Mouse (Mus musculus) midbrain, embryonic 13.5 days (tissue): ENCODE measurements around the gene Prickle2. TPM values are rescaled to one million over a fixed set of nuclear protein-coding genes. Genes with fewer than 3 reads are reported as not detected.

Experiments used
- ATAC-seq: fragments of 200-750 bp; cut with Nextera tagmentation; 2 replicates; pipeline ENCODE4 v1.8.0; 2017; ENCODE audit warnings: mild to moderate bottlenecking, moderate TSS enrichment, moderate library complexity
- H3K27ac ChIP-seq: fragments of 300-500 bp; sonication (generic); 2 replicates; pipeline ENCODE4 v1.5.1; 2015; ENCODE audit warnings: inconsistent platforms, mild to moderate bottlenecking, moderate library complexity
- H3K27me3 ChIP-seq: fragments of 300-500 bp; sonication (generic); 2 replicates; pipeline ENCODE4 v1.6.1; 2015; ENCODE audit warnings: mild to moderate bottlenecking, inconsistent platforms
- H3K36me3 ChIP-seq: fragments of 300-500 bp; sonication (generic); 2 replicates; pipeline ENCODE4 v1.6.1; 2015; ENCODE audit warnings: mild to moderate bottlenecking, inconsistent platforms
- H3K4me1 ChIP-seq: fragments of 300-500 bp; sonication (generic); replicated peaks from 2 replicates; pipeline ENCODE4 v1.6.1; 2015; ENCODE audit warnings: inconsistent platforms
- H3K4me2 ChIP-seq: fragments of 300-500 bp; sonication (generic); replicated peaks from 2 replicates; pipeline ENCODE4 v1.6.1; 2015; ENCODE audit warnings: moderate library complexity, mild to moderate bottlenecking, inconsistent platforms
- H3K4me3 ChIP-seq: fragments of 300-500 bp; sonication (generic); replicated peaks from 2 replicates; pipeline ENCODE4 v1.5.1; 2015; ENCODE audit warnings: mild to moderate bottlenecking, inconsistent platforms
- H3K9ac ChIP-seq: fragments of 300-500 bp; sonication (generic); replicated peaks from 2 replicates; pipeline ENCODE4 v1.6.1; 2015; ENCODE audit warnings: mild to moderate bottlenecking, inconsistent platforms
- H3K9me3 ChIP-seq: fragments of 300-500 bp; sonication (generic); 2 replicates; pipeline ENCODE4 v1.6.1; 2016; ENCODE audit warnings: mild to moderate bottlenecking, inconsistent platforms
- WGBS: fragments of 180-500 bp; shearing (Covaris S2); methylation state at CpG from one replicate; pipeline ENCODE4 v1.1.7; 2015; 5-methylcytosine and 5-hydroxymethylcytosine counted together
- polyA plus RNA-seq: library from polyadenylated mRNA; unstranded; fragments of >200 nt; fragmentation: Nextera tagmentation; extraction: Ambion mirVana; gene quantifications from 2 replicates; pipeline ENCODE4 v1.2.1, GENCODE M21; 2015

The Prickle2 gene
- polyA plus RNA-seq, 1 experiment from 2014 or later: 12.3 TPM

- WGBS: 67% methylated on average over 6 of the region's 6 CpGs
- no peak overlapping the region for H3K4me2 ChIP-seq
- no peak for ATAC-seq
- H3K4me3 ChIP-seq: no peak overlapping the region
- no peaks in the 10 kb centered on the region for H3K27me3 ChIP-seq
- no peak overlapping the region for H3K9ac ChIP-seq
- 0 out of 2 replicates have a peak, but pooled peaks cover under 1% of the 10 kb centered on the region for H3K36me3 ChIP-seq
- H3K27ac ChIP-seq: no peak overlapping the region
- peaks cover 25% of the 10 kb centered on the region for H3K4me1 ChIP-seq
- peaks cover 1% of the 10 kb centered on the region; the same call in 1 of the 2 replicates for H3K9me3 ChIP-seq
Measured at GRCm38 (mm10) chr6:92624306-92624705, 81.6 kb downstream of the Prickle2 start.

DNA sequence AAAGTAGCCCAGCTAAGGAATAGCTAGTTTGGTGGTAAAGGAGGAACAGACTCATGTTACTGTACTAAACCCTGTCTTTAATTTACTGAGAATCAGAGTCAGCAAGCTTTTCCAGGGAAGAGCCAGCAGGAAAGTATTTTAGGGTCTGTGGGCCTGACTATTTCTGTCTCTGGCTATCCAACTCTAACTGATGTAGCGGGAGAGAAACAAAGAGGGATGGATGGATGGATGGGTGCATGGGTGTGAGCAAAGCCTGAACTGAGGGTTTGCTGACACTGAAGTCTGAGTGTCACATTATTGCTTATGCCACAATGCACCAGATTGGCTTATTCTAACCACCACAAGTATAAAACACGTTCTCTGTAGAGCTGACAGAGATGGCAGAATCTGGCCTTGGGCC, 88.8 kb downstream of the Prickle2 start:
- H3K4me2 ChIP-seq: no peak overlapping the region
- H3K36me3 ChIP-seq: 0 out of 2 replicates have a peak, but pooled peaks cover 6% of the 10 kb centered on the region
- no peak overlapping the region for H3K27ac ChIP-seq
- no peaks in the 10 kb centered on the region for H3K27me3 ChIP-seq
- H3K9me3 ChIP-seq: peaks cover 6% of the 10 kb centered on the region
- WGBS: 72% methylated on average over 2 of the region's 2 CpGs
- no peaks in the 10 kb centered on the region for H3K4me1 ChIP-seq
- ATAC-seq: no peak
- no peak overlapping the region for H3K9ac ChIP-seq
- no peak overlapping the region for H3K4me3 ChIP-seq

DNA sequence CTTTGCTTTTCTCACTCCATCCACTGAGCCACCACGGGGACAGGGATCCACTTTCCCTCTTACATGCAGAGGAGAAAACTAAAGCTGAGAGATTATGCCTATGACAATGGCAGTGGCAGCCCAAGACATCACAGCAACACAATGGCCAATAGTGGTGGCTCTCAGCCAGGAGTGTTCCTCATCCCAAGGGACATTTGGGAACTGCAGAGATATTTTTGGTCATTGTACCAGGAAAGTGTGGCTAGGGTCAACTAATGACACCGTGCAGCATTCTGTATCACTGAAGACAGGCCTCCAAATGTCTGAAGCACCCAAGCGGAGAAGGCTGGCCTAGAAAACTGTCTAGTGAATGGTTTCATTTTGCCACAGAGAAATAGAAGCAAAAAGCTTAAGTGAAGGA, 91.2 kb downstream of the Prickle2 start:
- 88% methylated on average over 3 of the region's 3 CpGs for WGBS

DNA sequence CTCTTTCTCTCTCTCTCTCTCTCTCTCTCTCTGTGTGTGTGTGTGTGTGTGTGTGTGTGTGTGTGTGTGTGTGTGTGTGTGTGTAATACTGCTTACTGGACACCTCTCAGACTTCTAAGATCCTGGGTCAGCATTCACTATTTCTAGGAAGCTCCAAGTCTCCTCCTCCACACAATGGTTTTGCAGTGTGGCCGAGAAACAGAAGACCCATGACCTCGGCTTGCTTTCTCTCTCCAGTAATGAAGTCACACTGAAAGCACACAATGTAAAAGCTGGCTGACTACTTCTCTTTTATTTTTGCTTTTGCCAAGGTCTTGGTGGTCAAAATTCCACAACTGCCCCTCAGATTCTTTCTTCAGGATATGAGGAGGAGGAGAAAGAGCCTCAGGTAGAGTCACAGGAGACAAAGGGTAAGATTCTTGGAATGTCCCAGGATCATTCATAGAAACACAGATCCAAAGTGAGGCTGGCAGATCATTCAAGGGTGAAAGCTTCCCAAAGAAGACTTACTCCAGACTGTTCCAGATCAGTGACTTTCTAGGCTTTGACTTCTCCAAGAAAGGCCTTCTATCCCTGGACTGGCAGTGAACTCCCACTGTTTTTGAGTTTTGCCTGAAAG, 93.7 kb downstream of the Prickle2 start:
- Histone ChIP-seq H3K9me3 (no peaks in the 10 kb centered on the region), H3K4me2 (no peak overlapping the region), H3K27ac (no peak overlapping the region), H3K9ac (no peak overlapping the region), H3K27me3 (no peaks in the 10 kb centered on the region), H3K36me3 (no peaks in the 10 kb centered on the region), H3K4me3 (no peak overlapping the region), H3K4me1 (no peaks in the 10 kb centered on the region)
- ATAC-seq: no peak
- 17% methylated on average over 2 of the region's 2 CpGs for WGBS

More for the DNA sequence above, 91.2 kb downstream of the Prickle2 start:
- Histone ChIP-seq H3K9me3 (peaks cover 6% of the 10 kb centered on the region), H3K27me3 (no peaks in the 10 kb centered on the region), H3K4me1 (no peaks in the 10 kb centered on the region), H3K4me3 (no peak overlapping the region), H3K36me3 (0 out of 2 replicates have a peak, but pooled peaks cover 6% of the 10 kb centered on the region), H3K9ac (no peak overlapping the region), H3K4me2 (no peak overlapping the region), H3K27ac (no peak overlapping the region)
- no peak for ATAC-seq

- Histone ChIP-seq H3K4me2 (no peak overlapping the region), H3K27me3 (no peaks in the 10 kb centered on the region), H3K36me3 (no peaks in the 10 kb centered on the region), H3K9me3 (no peaks in the 10 kb centered on the region), H3K4me3 (no peak overlapping the region), H3K9ac (no peak overlapping the region), H3K27ac (no peak overlapping the region), H3K4me1 (no peaks in the 10 kb centered on the region)
- 73% methylated on average over 9 of the region's 9 CpGs for WGBS
- no peak for ATAC-seq
Measured at GRCm38 (mm10) chr6:92609682-92610235, 96.2 kb downstream of the Prickle2 start.

- WGBS: 78% methylated on average over 3 of the region's 3 CpGs
- H3K27me3 ChIP-seq: no peaks in the 10 kb centered on the region
- H3K4me2 ChIP-seq: no peak overlapping the region
- H3K9ac ChIP-seq: no peak overlapping the region
- no peak for ATAC-seq
- no peak overlapping the region for H3K4me3 ChIP-seq
- no peaks in the 10 kb centered on the region for H3K9me3 ChIP-seq
- H3K36me3 ChIP-seq: no peaks in the 10 kb centered on the region
- H3K4me1 ChIP-seq: no peaks in the 10 kb centered on the region
- no peak overlapping the region for H3K27ac ChIP-seq
Measured at GRCm38 (mm10) chr6:92609078-92609477, 96.9 kb downstream of the Prickle2 start.

DNA sequence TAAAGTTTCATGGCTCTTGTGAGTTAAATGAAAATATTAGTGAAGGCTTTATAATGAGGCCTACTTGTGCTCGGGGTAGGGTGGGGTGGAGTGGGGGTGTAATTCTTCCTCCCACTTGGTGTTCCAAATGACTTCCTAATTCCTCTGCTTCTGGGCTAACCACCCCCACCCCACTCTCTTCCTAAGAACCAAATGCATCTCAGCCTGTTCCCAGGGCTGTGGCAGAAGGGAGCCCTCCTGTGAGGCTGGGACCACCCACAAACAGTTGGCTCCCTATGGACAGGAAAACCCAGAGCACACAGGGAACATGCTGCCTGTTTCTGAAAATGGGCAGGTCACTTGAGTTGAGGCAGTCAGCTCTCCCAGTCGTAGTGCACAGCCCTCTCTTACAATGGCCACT, 100.8 kb downstream of the Prickle2 start:
- H3K9me3 ChIP-seq: no peaks in the 10 kb centered on the region
- no peak for ATAC-seq
- no peak overlapping the region for H3K27ac ChIP-seq
- 56% methylated on average over 2 of the region's 2 CpGs for WGBS
- H3K4me1 ChIP-seq: no peaks in the 10 kb centered on the region
- H3K4me2 ChIP-seq: no peak overlapping the region
- H3K4me3 ChIP-seq: no peak overlapping the region
- no peak overlapping the region for H3K9ac ChIP-seq
- H3K36me3 ChIP-seq: no peaks in the 10 kb centered on the region
- no peaks in the 10 kb centered on the region for H3K27me3 ChIP-seq

- 82% methylated on average over 3 of the region's 3 CpGs for WGBS
- Histone ChIP-seq H3K4me2 (no peak overlapping the region), H3K36me3 (no peaks in the 10 kb centered on the region), H3K4me1 (no peaks in the 10 kb centered on the region), H3K27me3 (no peaks in the 10 kb centered on the region), H3K4me3 (no peak overlapping the region), H3K9me3 (no peaks in the 10 kb centered on the region), H3K9ac (no peak overlapping the region), H3K27ac (no peak overlapping the region)
- ATAC-seq: no peak
Measured at GRCm38 (mm10) chr6:92596340-92596739, 109.6 kb downstream of the Prickle2 start.

DNA sequence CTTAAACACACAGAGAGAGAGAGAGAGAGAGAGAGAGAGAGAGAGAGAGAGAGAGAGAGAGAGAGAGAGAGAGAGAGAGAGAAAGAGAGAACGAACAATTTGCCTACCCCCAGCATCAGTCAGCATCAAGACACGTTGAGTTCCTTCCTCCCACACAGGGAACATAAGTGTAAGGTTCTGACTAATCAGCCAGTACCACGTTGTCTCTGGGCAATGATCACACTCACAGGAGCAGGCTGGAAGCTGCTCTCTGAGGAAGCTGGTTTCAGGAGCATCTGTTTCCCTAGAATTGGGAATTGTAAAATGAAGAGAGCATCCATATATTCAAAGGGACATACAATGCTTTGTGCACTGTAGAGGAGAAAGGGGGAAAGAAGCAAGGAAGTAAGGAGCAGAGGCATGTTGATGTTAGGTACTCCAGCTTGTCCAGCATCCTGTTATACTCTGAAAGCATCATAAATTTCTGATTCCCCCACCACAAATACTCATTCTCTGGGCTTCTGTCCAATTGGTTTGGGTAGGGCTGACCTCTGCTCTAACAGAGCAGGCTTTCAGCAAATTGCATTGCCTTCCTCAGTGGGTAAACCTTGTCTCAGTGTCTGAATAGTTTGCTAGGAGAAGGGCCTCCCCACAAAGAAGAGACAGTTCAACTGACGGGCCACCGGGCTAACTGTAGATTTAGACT, 116.4 kb downstream of the Prickle2 start:
- Histone ChIP-seq H3K36me3 (no peaks in the 10 kb centered on the region), H3K4me3 (no peak overlapping the region), H3K4me1 (no peaks in the 10 kb centered on the region), H3K27me3 (no peaks in the 10 kb centered on the region), H3K9ac (no peak overlapping the region), H3K4me2 (no peak overlapping the region), H3K9me3 (no peaks in the 10 kb centered on the region), H3K27ac (no peak overlapping the region)
- 84% methylated on average over 5 of the region's 5 CpGs for WGBS
- ATAC-seq: no peak

DNA sequence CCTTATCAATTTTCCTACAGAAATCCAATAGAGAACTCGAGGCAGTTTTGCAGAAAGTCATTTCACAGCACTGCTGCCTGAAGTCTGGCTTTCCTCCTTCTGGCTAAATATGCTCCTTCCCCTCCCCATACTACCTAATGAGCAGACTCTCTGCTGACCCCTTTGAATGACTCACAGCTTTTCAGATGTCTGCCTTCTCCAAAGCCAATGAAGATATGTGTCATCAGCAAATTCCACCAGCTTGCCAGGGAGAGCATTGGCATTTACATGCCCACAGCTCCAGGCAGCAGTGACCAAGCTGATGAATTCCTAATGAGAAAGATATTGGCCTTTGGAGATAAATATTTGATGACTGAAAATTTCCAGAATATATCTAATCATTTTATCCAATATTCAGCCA, 121.9 kb downstream of the Prickle2 start:
- 61% methylated on average over 1 of the region's 1 CpGs for WGBS
- H3K36me3 ChIP-seq: no peaks in the 10 kb centered on the region

DNA sequence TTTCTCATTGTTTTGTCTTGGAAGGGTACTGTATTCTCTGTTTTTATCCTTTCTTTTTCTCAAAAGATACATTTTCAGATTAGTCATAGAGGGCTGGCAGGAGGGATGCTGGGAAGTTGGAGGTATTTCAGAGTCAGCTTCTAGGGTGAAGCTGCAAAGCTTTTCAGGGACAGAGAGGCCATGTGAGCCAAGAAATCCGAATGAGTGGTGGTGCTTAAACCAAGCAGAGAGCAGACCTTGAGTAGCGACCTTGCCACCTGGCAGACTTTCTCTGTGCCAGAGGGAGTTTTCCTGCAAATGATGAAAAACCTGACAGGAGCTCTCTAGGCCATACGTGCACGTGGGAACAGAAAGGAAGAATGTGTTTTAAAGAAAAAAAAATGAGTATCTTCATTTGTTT, 130.7 kb downstream of the Prickle2 start:
- no peaks in the 10 kb centered on the region for H3K27me3 ChIP-seq
- no peak for ATAC-seq
- H3K36me3 ChIP-seq: no peaks in the 10 kb centered on the region
- H3K9me3 ChIP-seq: no peaks in the 10 kb centered on the region
- H3K9ac ChIP-seq: no peak overlapping the region
- no peak overlapping the region for H3K4me3 ChIP-seq
- H3K27ac ChIP-seq: no peak overlapping the region
- H3K4me2 ChIP-seq: no peak overlapping the region
- H3K4me1 ChIP-seq: peaks cover 2% of the 10 kb centered on the region; the same call in 1 of the 2 replicates
- WGBS: 84% methylated on average over 4 of the region's 4 CpGs

More for the DNA sequence above, 121.9 kb downstream of the Prickle2 start:
- no peaks in the 10 kb centered on the region for H3K9me3 ChIP-seq
- H3K27me3 ChIP-seq: no peaks in the 10 kb centered on the region
- no peak overlapping the region for H3K4me3 ChIP-seq
- H3K27ac ChIP-seq: no peak overlapping the region
- no peak overlapping the region for H3K4me2 ChIP-seq
- no peak overlapping the region for H3K9ac ChIP-seq
- ATAC-seq: no peak
- no peaks in the 10 kb centered on the region for H3K4me1 ChIP-seq

GRCm38 (mm10) chr6:92572139-92572538, 133.8 kb downstream of the Prickle2 start:
- no peaks in the 10 kb centered on the region for H3K27me3 ChIP-seq
- no peak overlapping the region for H3K4me2 ChIP-seq
- WGBS: 93% methylated on average over 3 of the region's 3 CpGs
- ATAC-seq: no peak
- H3K4me1 ChIP-seq: peaks cover 13% of the 10 kb centered on the region
- no peaks in the 10 kb centered on the region for H3K9me3 ChIP-seq
- no peak overlapping the region for H3K4me3 ChIP-seq
- no peak overlapping the region for H3K27ac ChIP-seq
- no peak overlapping the region for H3K9ac ChIP-seq
- H3K36me3 ChIP-seq: no peaks in the 10 kb centered on the region
